Mouse (Mus musculus) layer of hippocampus, adult 9-10 months (tissue): Measurements from ENCODE around the gene Izumo3.
"Not testable (repeated sequence)": the region's sequence is repeated elsewhere in the genome, so short reads cannot be mapped to it uniquely, and the experiment has no call there.

Source experiments
- DNase-seq: peaks from one replicate; pipeline ENCODE4 v3.0.0; 2022; ENCODE audit warnings: low spot score

Gene Izumo3

GRCm38 (mm10) chr4:92147134-92147533 is at the start of gene Izumo3:
Izumo3 (minus strand) TSS chr4:92147234.
- DNase-seq: no peak

DNA sequence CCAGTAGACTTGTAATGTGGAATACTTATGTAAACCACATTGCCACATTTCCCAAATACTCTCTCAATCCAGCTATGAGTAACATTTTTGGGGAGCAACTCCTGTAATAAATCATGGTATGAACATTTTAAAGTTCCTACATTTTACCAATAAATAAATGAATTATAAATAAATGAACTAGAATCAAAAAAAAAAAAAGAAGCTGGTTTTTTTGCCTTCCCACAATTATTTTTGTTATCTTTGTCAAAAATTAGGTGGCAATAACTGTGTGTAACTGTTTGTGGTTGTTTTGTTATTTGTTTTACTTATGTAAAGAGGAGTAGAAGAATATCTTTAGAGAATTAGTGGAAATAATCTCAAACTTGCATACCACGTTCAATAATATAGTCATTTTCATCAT is 44.6 kb upstream of the Izumo3 start, which contains the start of gene Gm12666:
Gene Gm12666, minus strand, starts transcription at position 101 of the 400 bp plus-strand sequence.
- DNase-seq: not testable (repeated sequence)

DNA sequence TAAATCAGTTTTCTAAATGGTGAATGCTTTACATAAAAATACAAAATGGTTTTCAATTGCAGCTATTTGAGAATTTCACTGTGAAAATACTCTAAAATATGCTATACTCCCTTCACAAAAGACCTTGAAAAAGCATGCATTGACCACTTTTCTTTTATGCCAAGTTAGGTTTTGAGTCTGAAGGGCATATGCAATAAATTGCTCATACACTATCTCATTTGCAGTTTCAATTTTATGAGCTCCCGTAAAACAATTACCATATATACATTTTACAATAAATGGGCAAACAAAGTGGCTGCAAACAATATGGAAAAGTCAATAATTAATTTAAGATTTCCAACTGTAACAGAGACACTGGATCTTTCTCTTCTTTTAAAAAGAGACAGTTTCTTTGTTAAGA is 5.6 kb upstream of the Izumo3 start:
- no peak for DNase-seq

GRCm38 (mm10) chr4:92111390-92111988 is 35.5 kb downstream of the Izumo3 start:
- no peak for DNase-seq

- DNase-seq: no peak
These were observed 49.6 kb downstream of the Izumo3 start for GRCm38 (mm10) chr4:92097386-92097785.

DNA sequence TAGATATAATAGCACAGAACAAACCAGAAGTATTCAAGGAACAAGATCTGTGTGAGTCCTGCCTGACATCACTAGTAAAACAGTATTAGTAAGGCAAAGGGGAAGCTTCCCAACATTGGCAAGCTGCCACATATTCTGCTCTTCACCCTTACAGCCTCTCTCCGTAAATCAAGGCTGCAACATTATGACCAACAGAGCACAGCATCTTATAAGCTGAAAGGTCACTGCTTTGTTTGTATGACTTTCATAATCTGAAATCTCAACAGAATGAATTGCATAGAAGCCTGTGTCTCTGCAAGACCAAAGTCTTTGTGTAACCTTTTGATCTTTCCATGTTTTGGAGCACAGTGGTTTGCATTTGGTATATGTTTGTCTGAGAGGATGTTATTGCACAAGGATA is 51.1 kb downstream of the Izumo3 start:
- no peak for DNase-seq
